Mouse (Mus musculus): ENCODE data around the gene Csnk1g1. TPM values are rescaled to one million over a fixed set of nuclear protein-coding genes. Genes with fewer than 3 reads are reported as not detected.
A peak's percentile ranks its signal among the peaks of the same experiment; 100 is the strongest.

Gene Csnk1g1
- polyA plus RNA-seq, 1 experiment from 2014 or later, result 5.6 TPM

DNA sequence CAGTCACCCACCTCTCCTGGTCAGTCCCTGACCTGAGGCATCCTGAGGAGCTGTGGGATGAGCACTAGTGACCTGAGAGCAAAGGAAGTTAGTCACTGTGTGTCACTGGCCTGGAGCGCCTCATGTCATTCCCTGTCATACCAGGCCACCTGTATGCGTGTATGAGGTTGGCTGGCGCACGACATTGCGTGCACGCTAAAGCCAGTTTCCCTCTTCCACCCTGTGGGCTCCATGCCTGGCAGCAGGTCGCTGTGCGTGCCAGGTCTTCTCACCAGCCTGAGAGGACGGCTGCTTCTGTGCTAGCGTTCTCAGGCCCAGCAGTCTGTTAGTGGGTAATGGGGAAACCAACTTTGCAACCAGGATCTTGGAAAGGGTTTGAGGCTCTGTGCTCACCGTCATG lies 155.6 kb downstream of the Csnk1g1 start:
- WGBS, result 96% methylated on average over 11 of the region's 11 CpGs
- Histone ChIP-seq H3K27ac (replicated peaks) (no peak overlapping the region), H3K9me3 (ENCODE audit: control insufficient read depth, low read length) (no peaks in the 10 kb centered on the region), H3K9ac (ENCODE audit: low read length) (no peak overlapping the region), H3K4me1 (replicated peaks; ENCODE audit: control insufficient read depth, insufficient read depth) (0 out of 2 replicates have a peak, but pooled peaks cover 8% of the 10 kb centered on the region), H3K36me3 (ENCODE audit: control insufficient read depth, insufficient read depth, low read length) (peaks cover 32% of the 10 kb centered on the region), H3K27me3 (ENCODE audit: control insufficient read depth, insufficient read depth, low read length) (no peaks in the 10 kb centered on the region), H3K4me2 (replicated peaks; ENCODE audit: low read depth) (no peak overlapping the region), H3K4me3 (ENCODE audit: low read depth, low read length) (no peak overlapping the region)
- ATAC-seq (ENCODE audit: low FRiP score, low TSS enrichment) (no peak), DNase-seq (ENCODE audit: low spot score) (no peak)
- TF ChIP-seq CTCF (IDR thresholded peaks at IDR 0.05; ENCODE audit: low read depth) (no peak), EP300 (optimal IDR thresholded peaks at IDR 0.05) (no peak)

DNA sequence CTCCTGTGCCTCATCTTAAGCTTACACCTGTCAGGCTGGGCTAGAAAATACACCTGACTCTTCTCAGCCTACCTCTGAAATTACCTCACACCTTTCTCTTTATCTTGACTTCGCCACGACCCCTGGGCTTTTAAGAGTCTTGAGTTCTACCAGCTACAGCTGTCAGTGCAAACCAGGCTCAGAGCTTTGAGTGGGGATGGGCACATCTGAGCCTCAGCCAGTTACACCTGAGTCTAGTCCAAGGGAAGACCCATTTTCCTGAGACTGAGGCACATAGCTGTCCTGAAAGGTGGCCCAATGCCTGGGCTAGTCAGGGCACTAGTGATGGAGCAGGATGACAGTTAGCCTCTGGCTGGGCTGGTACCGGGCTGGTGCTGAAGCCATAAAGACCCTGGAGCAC lies 158.1 kb downstream of the Csnk1g1 start:
- WGBS, result 89% methylated on average over 3 of the region's 3 CpGs
- H3K4me1 ChIP-seq (replicated peaks; ENCODE audit: control insufficient read depth, insufficient read depth), result 0 out of 2 replicates have a peak, but pooled peaks cover 3% of the 10 kb centered on the region
- H3K4me3 ChIP-seq (ENCODE audit: low read depth, low read length), result no peak overlapping the region
- H3K27me3 ChIP-seq (ENCODE audit: control insufficient read depth, insufficient read depth, low read length), result no peaks in the 10 kb centered on the region
- DNase-seq (ENCODE audit: low spot score) (no peak), ATAC-seq (ENCODE audit: low FRiP score, low TSS enrichment) (no peak)
- no peak overlapping the region for H3K27ac ChIP-seq (replicated peaks)
- peaks cover 32% of the 10 kb centered on the region for H3K36me3 ChIP-seq (ENCODE audit: control insufficient read depth, insufficient read depth, low read length)
- H3K4me2 ChIP-seq (replicated peaks; ENCODE audit: low read depth), result no peak overlapping the region
- no peak overlapping the region for H3K9ac ChIP-seq (ENCODE audit: low read length)
- no peaks in the 10 kb centered on the region for H3K9me3 ChIP-seq (ENCODE audit: control insufficient read depth, low read length)
- TF ChIP-seq EP300 (optimal IDR thresholded peaks at IDR 0.05) (no peak), CTCF (IDR thresholded peaks at IDR 0.05; ENCODE audit: low read depth) (no peak)

DNA sequence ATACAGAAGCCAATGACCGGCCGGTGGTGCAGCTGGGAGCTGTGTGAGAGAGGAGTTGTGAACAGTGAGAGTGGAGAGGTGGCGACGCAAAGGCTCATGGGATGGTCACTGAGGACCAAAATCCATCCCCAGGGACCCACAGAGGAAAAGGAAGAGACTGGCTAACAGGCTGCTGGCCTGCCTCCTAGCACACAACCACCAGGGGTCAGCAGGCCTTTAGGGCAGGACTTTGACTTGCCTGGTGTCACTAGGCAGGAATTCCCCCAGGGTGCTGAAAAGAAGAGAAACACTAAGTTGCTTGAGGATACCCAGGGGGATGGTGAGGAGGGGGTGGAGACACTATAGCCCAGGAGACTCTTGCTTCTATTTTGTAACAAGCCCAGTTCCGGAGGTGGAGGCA lies 158.8 kb downstream of the Csnk1g1 start:
- H3K36me3 ChIP-seq (ENCODE audit: control insufficient read depth, insufficient read depth, low read length), result peaks cover 30% of the 10 kb centered on the region
- 42% methylated on average over 5 of the region's 5 CpGs for WGBS
- H3K9me3 ChIP-seq (ENCODE audit: control insufficient read depth, low read length), result no peaks in the 10 kb centered on the region
- TF ChIP-seq CTCF (IDR thresholded peaks at IDR 0.05; ENCODE audit: low read depth) (peak; percentile 82), EP300 (optimal IDR thresholded peaks at IDR 0.05) (no peak)
- ATAC-seq (ENCODE audit: low FRiP score, low TSS enrichment) (peak; percentile 37; the same call in 1 of the 2 replicates), DNase-seq (ENCODE audit: low spot score) (peak; percentile 76)
- H3K27ac ChIP-seq (replicated peaks), result no peak overlapping the region
- no peaks in the 10 kb centered on the region for H3K27me3 ChIP-seq (ENCODE audit: control insufficient read depth, insufficient read depth, low read length)
- no peak overlapping the region for H3K4me3 ChIP-seq (ENCODE audit: low read depth, low read length)
- H3K9ac ChIP-seq (ENCODE audit: low read length), result no peak overlapping the region
- 0 out of 2 replicates have a peak, but pooled peaks cover 3% of the 10 kb centered on the region for H3K4me1 ChIP-seq (replicated peaks; ENCODE audit: control insufficient read depth, insufficient read depth)
- H3K4me2 ChIP-seq (replicated peaks; ENCODE audit: low read depth), result no peak overlapping the region

DNA sequence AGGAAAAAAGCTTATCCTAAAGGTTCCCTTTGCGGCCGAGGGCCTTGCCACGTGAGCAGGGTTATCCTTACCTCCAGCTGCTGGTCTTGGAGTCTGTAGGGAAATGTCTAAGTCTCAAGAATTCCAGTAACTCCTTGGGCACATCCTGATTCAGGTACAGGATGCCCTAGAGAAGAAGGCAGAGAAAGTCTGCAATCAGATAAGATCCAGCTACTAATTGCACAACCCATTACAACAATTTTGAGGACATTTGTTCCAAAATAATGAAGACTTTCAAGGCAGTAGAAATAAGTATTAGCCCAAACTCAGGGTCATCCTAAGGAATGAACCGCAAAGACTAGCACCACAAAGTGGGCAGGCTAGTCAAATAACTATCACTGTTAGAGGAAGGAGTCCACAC lies 159.3 kb downstream of the Csnk1g1 start:
- H3K36me3 ChIP-seq (ENCODE audit: control insufficient read depth, insufficient read depth, low read length), result peaks cover 24% of the 10 kb centered on the region
- no peaks in the 10 kb centered on the region for H3K27me3 ChIP-seq (ENCODE audit: control insufficient read depth, insufficient read depth, low read length)
- no peak overlapping the region for H3K9ac ChIP-seq (ENCODE audit: low read length)
- H3K9me3 ChIP-seq (ENCODE audit: control insufficient read depth, low read length), result no peaks in the 10 kb centered on the region
- DNase-seq (ENCODE audit: low spot score), result no peak
- no peak for ATAC-seq (ENCODE audit: low FRiP score, low TSS enrichment)
- 0 out of 2 replicates have a peak, but pooled peaks cover 3% of the 10 kb centered on the region for H3K4me1 ChIP-seq (replicated peaks; ENCODE audit: control insufficient read depth, insufficient read depth)
- WGBS, result 75% methylated on average over 4 of the region's 4 CpGs
- H3K4me3 ChIP-seq (ENCODE audit: low read depth, low read length), result no peak overlapping the region
- no peak overlapping the region for H3K27ac ChIP-seq (replicated peaks)
- no peak overlapping the region for H3K4me2 ChIP-seq (replicated peaks; ENCODE audit: low read depth)
- TF ChIP-seq CTCF (IDR thresholded peaks at IDR 0.05; ENCODE audit: low read depth) (no peak), EP300 (optimal IDR thresholded peaks at IDR 0.05) (no peak)

DNA sequence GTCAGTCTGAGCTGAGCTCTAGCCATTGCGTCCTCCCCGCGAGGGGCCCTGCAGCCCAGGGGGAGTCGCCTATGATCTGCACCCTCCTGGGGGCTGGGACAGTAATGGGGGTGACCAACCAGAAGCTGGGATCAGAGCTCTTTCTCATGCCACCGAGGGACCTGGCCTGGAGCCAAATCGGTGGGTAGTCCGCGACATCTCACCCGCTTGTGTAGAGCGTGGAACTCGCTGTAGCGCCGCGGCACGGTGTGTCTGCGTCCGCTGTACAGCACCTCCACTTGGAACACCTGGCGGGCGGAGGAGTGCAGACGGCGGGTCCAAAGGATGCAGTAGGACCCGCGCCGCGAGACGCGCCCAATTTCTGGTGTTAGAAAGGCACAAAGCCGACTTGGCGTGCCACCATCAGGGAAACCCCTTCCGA lies 160.3 kb downstream of the Csnk1g1 start:
- peak overlapping the region; percentile 99 for H3K4me2 ChIP-seq (replicated peaks; ENCODE audit: low read depth)
- 2% methylated on average over 30 of the region's 30 CpGs for WGBS
- H3K36me3 ChIP-seq (ENCODE audit: control insufficient read depth, insufficient read depth, low read length), result peaks cover 17% of the 10 kb centered on the region
- H3K4me1 ChIP-seq (replicated peaks; ENCODE audit: control insufficient read depth, insufficient read depth), result 0 out of 2 replicates have a peak, but pooled peaks cover 3% of the 10 kb centered on the region
- no peaks in the 10 kb centered on the region for H3K27me3 ChIP-seq (ENCODE audit: control insufficient read depth, insufficient read depth, low read length)
- TF ChIP-seq CTCF (IDR thresholded peaks at IDR 0.05; ENCODE audit: low read depth) (no peak; the same call in 1 of the 2 replicates), EP300 (optimal IDR thresholded peaks at IDR 0.05) (no peak)
- DNase-seq (ENCODE audit: low spot score) (peak; percentile 50), ATAC-seq (ENCODE audit: low FRiP score, low TSS enrichment) (peak; percentile 46)
- H3K27ac ChIP-seq (replicated peaks), result no peak overlapping the region
- H3K9ac ChIP-seq (ENCODE audit: low read length), result peak overlapping the region; percentile 52
- no peaks in the 10 kb centered on the region for H3K9me3 ChIP-seq (ENCODE audit: control insufficient read depth, low read length)
- peak overlapping the region; percentile 51 for H3K4me3 ChIP-seq (ENCODE audit: low read depth, low read length)

DNA sequence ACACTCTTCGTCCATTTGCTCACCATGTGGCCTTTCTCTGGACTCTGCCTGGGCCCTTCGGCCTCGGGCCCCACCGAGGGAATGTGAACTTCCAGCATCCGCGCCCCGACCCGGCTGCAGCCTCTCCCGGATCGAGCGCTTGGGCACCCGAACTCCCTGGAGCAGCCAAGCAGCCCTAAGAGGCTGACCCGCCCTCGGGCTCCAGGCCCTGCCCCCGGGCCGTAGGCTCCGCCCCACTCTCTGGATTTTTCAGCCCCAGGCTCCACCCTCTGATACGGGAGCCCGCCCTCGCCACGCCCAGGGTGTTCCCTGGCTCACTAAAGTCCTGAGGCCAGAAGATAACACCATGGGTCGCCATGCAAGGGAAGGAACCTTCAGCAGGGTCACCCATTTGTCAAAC lies 160.9 kb downstream of the Csnk1g1 start, which contains the start of gene Snx22:
Gene Snx22, minus strand, starts transcription at position 137 of the 400 bp plus-strand sequence.
- Histone ChIP-seq H3K4me1 (replicated peaks; ENCODE audit: control insufficient read depth, insufficient read depth) (0 out of 2 replicates have a peak, but pooled peaks cover 3% of the 10 kb centered on the region), H3K27me3 (ENCODE audit: control insufficient read depth, insufficient read depth, low read length) (no peaks in the 10 kb centered on the region), H3K27ac (replicated peaks) (no peak within 1 kb of the TSS), H3K9me3 (ENCODE audit: control insufficient read depth, low read length) (no peaks in the 10 kb centered on the region), H3K9ac (ENCODE audit: low read length) (peak within 1 kb of the TSS; percentile 52), H3K4me3 (ENCODE audit: low read depth, low read length) (peak within 1 kb of the TSS; percentile 51), H3K36me3 (ENCODE audit: control insufficient read depth, insufficient read depth, low read length) (peaks cover 12% of the 10 kb centered on the region), H3K4me2 (replicated peaks; ENCODE audit: low read depth) (peak within 1 kb of the TSS; percentile 99)
- ATAC-seq (ENCODE audit: low FRiP score, low TSS enrichment) (peak; percentile 94), DNase-seq (ENCODE audit: low spot score) (peak; percentile 96)
- WGBS, result 2% methylated on average over 22 of the region's 22 CpGs
- TF ChIP-seq CTCF (IDR thresholded peaks at IDR 0.05; ENCODE audit: low read depth) (no peak), EP300 (optimal IDR thresholded peaks at IDR 0.05) (no peak)

All from stomach, postnatal 0 days (tissue).